Mouse (Mus musculus): ENCODE results near the gene Kcng1. TPM values are rescaled to one million over a fixed set of nuclear protein-coding genes. Genes with fewer than 3 reads are reported as not detected.

Gene Kcng1
- polyA plus RNA-seq (2012; rRNA removed), result 0.62 and 0.71 TPM in 2 replicates

DNA sequence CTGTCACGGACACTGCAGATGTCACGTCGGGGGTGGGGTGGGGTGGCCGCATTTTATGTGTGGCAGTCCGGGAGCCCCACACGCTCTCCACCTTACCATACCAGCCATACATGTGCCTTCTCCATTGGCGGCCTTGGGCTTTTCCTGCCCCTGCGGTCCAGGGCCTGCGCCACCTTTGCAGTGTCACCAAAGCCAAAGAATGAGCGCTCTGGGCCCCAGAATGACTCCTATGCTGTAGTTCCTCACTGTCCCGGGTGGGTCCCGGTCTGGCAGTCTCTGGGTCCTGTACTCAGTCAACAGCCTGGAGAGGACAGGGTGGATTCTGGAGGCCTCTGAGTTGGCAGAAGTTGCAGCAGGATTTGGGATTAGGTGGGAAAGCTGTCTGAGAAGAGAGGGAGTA, at the start of gene Kcng1:
Kcng1 (minus strand) TSS at position 155 of the 400 bp plus-strand sequence.
- H3K4me1 ChIP-seq (ENCODE audit: control insufficient read depth, insufficient read depth, low read length), result no peaks in the 10 kb centered on the region
- TF ChIP-seq POLR2A (IDR thresholded peaks at IDR 0.05; ENCODE audit: borderline replicate concordance, extremely low read depth, low read depth, low read length) (no peak), CTCF (IDR thresholded peaks at IDR 0.05; ENCODE audit: insufficient read depth, low read length) (no peak)
- DNase-seq, result no peak
- WGBS, result 25% methylated on average over 12 of the region's 12 CpGs
- peak within 1 kb of the TSS; percentile 49 for H3K4me3 ChIP-seq (replicated peaks; ENCODE audit: extremely low read depth, low read depth, low read length)

DNA sequence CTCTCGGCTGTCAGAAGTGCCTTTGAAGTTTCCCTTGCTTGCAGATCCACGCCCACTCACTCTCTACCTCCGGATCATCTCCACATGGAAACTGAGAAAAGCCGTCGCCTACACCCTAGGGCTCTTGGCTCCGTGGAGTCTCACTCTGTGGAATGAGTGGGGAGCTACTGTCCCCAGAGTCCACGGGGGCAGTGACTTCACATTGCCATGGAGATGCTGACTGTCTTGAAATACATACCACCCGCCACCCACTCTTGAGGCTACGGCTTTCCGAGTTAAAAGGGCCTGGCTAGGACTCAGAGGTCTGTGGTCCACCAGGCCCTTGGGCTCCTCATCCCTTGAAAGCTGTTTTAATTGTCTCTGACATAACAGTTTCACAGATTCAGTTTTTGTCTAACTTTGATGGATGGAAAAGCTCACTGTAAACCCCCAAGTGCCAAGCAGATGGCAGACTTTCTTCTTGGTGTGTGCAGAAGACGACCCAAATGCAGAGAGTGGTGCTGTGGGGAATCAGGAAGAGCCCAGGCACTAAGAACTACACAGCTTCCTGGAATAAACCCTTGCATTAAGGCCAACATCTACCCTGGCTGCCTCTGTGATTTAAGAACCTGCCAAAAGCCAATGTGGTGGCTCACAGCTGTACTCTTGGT, 49.0 kb upstream of the Kcng1 start:
- TF ChIP-seq CTCF (IDR thresholded peaks at IDR 0.05; ENCODE audit: insufficient read depth, low read length) (no peak), POLR2A (IDR thresholded peaks at IDR 0.05; ENCODE audit: borderline replicate concordance, extremely low read depth, low read depth, low read length) (no peak)
- 40% methylated on average over 11 of the region's 11 CpGs for WGBS
- DNase-seq, result no peak
- Histone ChIP-seq H3K4me3 (replicated peaks; ENCODE audit: extremely low read depth, low read depth, low read length) (no peak overlapping the region), H3K4me1 (ENCODE audit: control insufficient read depth, insufficient read depth, low read length) (0 out of 2 replicates have a peak, but pooled peaks cover 3% of the 10 kb centered on the region)

DNA sequence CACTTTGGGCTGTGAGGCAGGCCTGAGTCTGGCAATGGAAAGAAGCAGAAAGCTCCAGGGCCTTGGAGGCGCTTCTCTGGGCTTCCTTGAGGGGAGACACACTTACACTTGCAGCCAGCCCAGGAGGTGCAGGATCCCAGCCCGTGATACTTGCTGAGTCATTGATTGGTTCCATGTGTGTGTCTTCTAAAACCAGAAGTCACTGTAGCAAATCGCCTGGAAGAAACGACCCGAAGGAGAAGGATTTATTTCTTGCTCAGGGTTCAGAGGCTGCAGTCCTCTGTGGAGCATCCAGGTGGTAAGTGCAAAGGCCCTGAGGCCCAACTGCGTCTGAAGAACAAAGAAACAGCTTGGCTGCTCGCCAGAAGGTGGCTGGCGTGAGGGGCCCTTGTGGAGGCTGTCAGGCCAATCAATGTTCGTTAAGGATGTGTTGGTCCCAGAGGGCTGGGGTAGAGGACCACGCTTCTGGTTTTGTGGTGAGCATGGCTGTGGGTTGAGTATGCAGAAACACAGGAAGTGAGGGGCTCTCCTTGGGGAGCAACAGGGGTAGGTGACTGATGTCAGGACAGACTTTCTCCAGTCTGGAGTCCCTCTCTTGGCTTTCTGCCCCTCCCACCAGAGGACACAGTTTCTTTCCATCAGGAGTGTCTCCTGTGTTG, 40.3 kb upstream of the Kcng1 start:
- TF ChIP-seq POLR2A (IDR thresholded peaks at IDR 0.05; ENCODE audit: borderline replicate concordance, extremely low read depth, low read depth, low read length) (no peak), CTCF (IDR thresholded peaks at IDR 0.05; ENCODE audit: insufficient read depth, low read length) (no peak)
- WGBS, result 57% methylated on average over 10 of the region's 10 CpGs
- DNase-seq, result no peak
- no peak overlapping the region for H3K4me3 ChIP-seq (replicated peaks; ENCODE audit: extremely low read depth, low read depth, low read length)
- no peaks in the 10 kb centered on the region for H3K4me1 ChIP-seq (ENCODE audit: control insufficient read depth, insufficient read depth, low read length)

DNA sequence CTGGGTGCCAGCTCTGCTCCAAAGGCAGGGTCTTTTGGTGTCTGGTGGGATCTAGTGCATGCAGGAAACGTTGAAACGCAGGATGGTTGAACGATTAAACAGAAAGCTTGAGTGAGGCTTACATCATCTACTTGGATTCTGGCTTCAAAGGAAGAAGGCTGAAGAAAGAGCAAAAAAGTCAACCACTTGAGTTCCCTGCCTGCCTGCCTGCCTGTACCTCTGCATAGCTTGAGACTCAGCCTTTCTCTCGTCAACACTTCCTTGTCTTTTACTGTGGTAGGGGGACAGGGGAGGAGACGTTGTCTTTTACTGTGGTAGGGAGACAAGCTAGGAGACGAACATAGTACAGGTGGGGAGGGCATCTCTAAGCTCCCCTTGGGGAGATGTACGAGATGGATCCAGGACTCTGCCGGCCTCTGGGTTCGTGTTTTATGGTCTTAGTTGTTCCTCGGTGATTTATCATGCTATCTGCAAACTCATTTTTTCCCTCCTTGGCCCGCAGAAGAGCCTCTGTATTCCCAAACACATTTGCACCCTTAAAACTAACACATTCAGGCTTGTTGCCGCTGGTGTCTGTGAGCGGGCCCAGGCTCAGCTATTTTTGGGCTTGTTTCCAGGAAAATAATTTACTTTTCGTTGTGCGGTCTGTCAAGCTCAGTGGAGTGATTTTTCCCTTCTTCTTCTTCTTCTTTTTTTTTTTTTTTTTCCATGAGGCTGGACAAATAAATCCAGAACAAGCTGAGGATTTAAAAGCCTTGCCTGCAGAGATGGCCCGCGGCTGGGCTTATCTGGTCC, 39.0 kb upstream of the Kcng1 start:
- H3K4me1 ChIP-seq (ENCODE audit: control insufficient read depth, insufficient read depth, low read length), result no peaks in the 10 kb centered on the region
- H3K4me3 ChIP-seq (replicated peaks; ENCODE audit: extremely low read depth, low read depth, low read length), result no peak overlapping the region
- TF ChIP-seq CTCF (IDR thresholded peaks at IDR 0.05; ENCODE audit: insufficient read depth, low read length) (no peak), POLR2A (IDR thresholded peaks at IDR 0.05; ENCODE audit: borderline replicate concordance, extremely low read depth, low read depth, low read length) (no peak)
- 33% methylated on average over 17 of the region's 17 CpGs for whole genome bisulfite sequencing
- DNase-seq, result no peak

DNA sequence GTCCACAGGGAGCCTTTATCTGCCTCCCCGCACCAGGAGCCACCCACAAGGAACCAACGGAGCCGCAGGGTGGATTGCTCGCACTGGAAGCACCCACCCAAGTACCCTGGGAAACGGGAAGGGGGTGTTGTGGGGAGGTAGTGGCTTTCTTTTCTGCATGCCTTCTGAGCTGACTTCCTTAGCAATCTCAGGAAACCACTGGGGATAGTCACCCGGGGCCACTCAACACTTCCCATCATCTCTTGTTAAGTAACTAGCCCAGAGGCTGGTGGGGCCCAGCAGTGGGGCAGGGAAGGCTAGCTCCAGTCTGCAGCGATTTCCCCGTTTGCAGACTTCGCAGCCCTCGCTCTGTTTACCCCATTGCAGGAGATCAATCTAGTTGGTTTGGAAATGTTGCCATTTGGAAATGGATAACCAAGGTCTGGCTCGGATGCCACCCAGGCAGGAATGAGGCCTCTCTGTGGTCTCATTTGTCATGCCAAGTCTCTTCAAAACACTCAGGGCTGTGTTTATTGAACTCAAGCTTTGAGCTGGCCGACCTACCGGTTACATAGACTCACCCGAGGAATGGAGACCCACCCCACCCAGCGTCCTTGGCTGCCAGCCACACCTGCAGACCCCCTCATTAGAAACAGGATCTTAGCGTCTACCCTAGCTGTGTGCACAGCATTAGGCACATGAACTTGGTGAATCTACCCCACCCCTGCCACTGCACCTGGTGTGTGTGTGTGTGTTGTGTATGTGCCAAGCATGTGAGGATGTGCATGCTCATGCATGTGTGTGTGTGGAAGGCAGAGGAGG, 33.3 kb upstream of the Kcng1 start:
- WGBS, result 16% methylated on average over 16 of the region's 16 CpGs
- DNase-seq, result no peak

DNA sequence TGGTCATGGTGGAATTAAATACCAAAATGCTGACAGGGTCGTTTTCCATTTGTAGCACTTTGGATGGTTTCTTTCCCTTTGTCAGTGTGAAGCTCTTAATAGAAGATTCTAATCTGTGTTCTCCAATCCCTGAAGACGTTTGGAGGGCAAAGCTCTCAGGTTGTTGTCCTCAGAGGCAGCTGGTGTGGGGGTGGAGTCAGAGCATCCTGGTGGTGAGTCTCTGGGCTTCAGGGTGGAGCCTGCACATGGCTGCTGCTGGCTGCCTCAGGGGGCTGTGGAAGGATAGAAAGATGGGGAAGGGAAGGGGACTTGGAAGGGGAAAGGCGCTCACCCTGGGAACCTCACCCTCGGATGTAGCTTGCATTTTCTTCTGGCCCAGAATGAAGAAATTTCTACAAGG, 31.0 kb upstream of the Kcng1 start:
- WGBS, result 43% methylated on average over 4 of the region's 4 CpGs
- no peak overlapping the region for H3K4me3 ChIP-seq (replicated peaks; ENCODE audit: extremely low read depth, low read depth, low read length)
- H3K4me1 ChIP-seq (ENCODE audit: control insufficient read depth, insufficient read depth, low read length), result no peaks in the 10 kb centered on the region
- DNase-seq, result no peak
- TF ChIP-seq POLR2A (IDR thresholded peaks at IDR 0.05; ENCODE audit: borderline replicate concordance, extremely low read depth, low read depth, low read length) (no peak), CTCF (IDR thresholded peaks at IDR 0.05; ENCODE audit: insufficient read depth, low read length) (no peak)

More for the DNA sequence above, 33.3 kb upstream of the Kcng1 start:
- Histone ChIP-seq H3K4me3 (replicated peaks; ENCODE audit: extremely low read depth, low read depth, low read length) (no peak overlapping the region), H3K4me1 (ENCODE audit: control insufficient read depth, insufficient read depth, low read length) (no peaks in the 10 kb centered on the region)
- TF ChIP-seq CTCF (IDR thresholded peaks at IDR 0.05; ENCODE audit: insufficient read depth, low read length) (no peak), POLR2A (IDR thresholded peaks at IDR 0.05; ENCODE audit: borderline replicate concordance, extremely low read depth, low read depth, low read length) (no peak)

DNA sequence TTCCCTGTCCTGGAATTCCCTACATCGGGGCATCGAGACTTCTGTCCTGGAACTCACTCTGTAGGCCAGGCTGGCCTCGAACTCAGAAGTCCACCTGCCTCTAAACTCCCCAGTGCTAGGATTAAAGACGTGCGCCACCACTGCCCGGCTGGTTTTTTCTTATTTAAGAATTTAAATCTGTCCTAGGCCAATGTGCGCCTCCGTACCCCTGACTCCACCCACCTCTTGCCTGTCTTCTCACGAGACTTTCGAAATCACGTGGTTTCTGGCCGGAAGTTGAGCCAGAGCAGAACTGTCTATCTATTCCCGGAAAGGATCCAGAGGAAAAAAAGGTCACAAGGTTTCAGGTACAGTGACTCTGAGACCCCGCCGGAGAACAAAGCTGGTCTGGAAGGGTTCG, 29.5 kb upstream of the Kcng1 start:
- no peak for DNase-seq
- no peak overlapping the region for H3K4me3 ChIP-seq (replicated peaks; ENCODE audit: extremely low read depth, low read depth, low read length)
- no peak for TF ChIP-seq POLR2A (IDR thresholded peaks at IDR 0.05; ENCODE audit: borderline replicate concordance, extremely low read depth, low read depth, low read length)
- WGBS, result 85% methylated on average over 16 of the region's 16 CpGs
- no peaks in the 10 kb centered on the region for H3K4me1 ChIP-seq (ENCODE audit: control insufficient read depth, insufficient read depth, low read length)

DNA sequence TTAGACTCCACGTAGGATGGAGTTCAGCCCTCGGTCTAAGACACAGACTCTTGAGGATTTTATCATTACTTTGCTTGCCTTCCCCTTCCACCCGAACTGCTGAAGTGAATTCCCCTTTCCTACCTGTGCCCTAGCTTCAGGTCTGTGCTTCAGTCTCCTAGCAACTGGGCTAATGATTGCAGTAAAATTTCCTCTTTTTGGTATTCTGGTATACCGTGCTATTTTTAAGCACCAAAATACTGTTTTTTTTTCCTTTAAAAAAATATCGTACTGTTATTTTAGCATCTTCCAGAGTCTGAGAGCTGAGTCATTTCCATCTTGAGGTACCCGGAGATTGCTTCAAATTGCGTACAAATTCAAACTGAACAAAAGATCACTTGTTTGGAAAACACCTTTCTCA, 27.4 kb upstream of the Kcng1 start:
- Histone ChIP-seq H3K4me1 (ENCODE audit: control insufficient read depth, insufficient read depth, low read length) (no peaks in the 10 kb centered on the region), H3K4me3 (replicated peaks; ENCODE audit: extremely low read depth, low read depth, low read length) (no peak overlapping the region)
- DNase-seq, result no peak
- no peak for TF ChIP-seq POLR2A (IDR thresholded peaks at IDR 0.05; ENCODE audit: borderline replicate concordance, extremely low read depth, low read depth, low read length)
- TF ChIP-seq CTCF (IDR thresholded peaks at IDR 0.05; ENCODE audit: insufficient read depth, low read length), result no peak
- 36% methylated on average over 7 of the region's 7 CpGs for WGBS

DNA sequence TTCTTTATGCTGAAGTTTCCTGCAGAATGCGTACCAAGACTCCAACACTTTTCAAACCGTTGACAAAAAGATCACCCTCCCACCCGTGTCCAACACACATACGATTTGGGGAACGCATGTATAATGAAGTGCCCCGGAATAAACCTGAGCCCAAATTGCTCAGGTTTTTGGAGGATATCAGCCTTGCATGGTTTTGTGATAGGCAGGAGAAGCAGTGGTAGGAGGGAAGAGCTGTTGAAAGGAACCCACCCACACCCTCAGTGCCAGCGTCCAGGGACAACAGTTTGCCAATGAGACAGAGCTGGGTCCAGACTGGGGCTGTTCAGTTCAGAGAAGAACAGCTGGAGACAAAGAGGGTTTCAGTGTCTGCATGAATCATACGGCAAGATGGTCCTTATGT, 18.1 kb upstream of the Kcng1 start:
- no peak for TF ChIP-seq CTCF (IDR thresholded peaks at IDR 0.05; ENCODE audit: insufficient read depth, low read length)
- TF ChIP-seq POLR2A (IDR thresholded peaks at IDR 0.05; ENCODE audit: borderline replicate concordance, extremely low read depth, low read depth, low read length), result no peak
- H3K4me1 ChIP-seq (ENCODE audit: control insufficient read depth, insufficient read depth, low read length), result no peaks in the 10 kb centered on the region
- DNase-seq, result no peak
- 81% methylated on average over 8 of the region's 8 CpGs for WGBS
- no peak overlapping the region for H3K4me3 ChIP-seq (replicated peaks; ENCODE audit: extremely low read depth, low read depth, low read length)

All from lung, adult 2 months (tissue).